Mouse (Mus musculus) hindbrain, embryonic 14.5 days (tissue): Measurements from ENCODE around the gene Numb. TPM values are rescaled to one million over a fixed set of nuclear protein-coding genes. Genes with fewer than 3 reads are reported as not detected.
A peak's percentile ranks its signal among the peaks of the same experiment; 100 is the strongest.

ENCODE experiments used
- ATAC-seq: fragments of 200-750 bp; cut with Nextera tagmentation; 2 replicates; pipeline ENCODE4 v1.8.0; 2017; ENCODE audit warnings: moderate number of reproducible peaks, mild to moderate bottlenecking, moderate TSS enrichment, moderate library complexity; ENCODE audit not compliant: low FRiP score
- DNase-seq: peaks from one replicate; pipeline ENCODE4 v3.0.0-alpha.2; 2015; ENCODE audit warnings: low spot score
- H3K27ac ChIP-seq: fragments of 300-500 bp; sonication (generic); 2 replicates; pipeline ENCODE4 v1.5.1; 2014; ENCODE audit warnings: mild to moderate bottlenecking, moderate library complexity
- H3K27me3 ChIP-seq: fragments of 300-500 bp; sonication (generic); 2 replicates; pipeline ENCODE4 v1.6.1; 2014; ENCODE audit warnings: mild to moderate bottlenecking, low read length, mixed read lengths; ENCODE audit not compliant: control insufficient read depth, insufficient read depth
- H3K36me3 ChIP-seq: fragments of 300-500 bp; sonication (generic); replicated peaks from 2 replicates; pipeline ENCODE4 v1.6.1; 2014; ENCODE audit not compliant: control insufficient read depth, insufficient read depth
- H3K4me1 ChIP-seq: fragments of 300-500 bp; sonication (generic); replicated peaks from 2 replicates; pipeline ENCODE4 v1.6.1; 2014; ENCODE audit warnings: antibody characterized with exemption, low read length, mixed read lengths; ENCODE audit not compliant: control insufficient read depth, insufficient read depth
- H3K4me2 ChIP-seq: fragments of 300-500 bp; sonication (generic); replicated peaks from 2 replicates; pipeline ENCODE4 v1.6.1; 2014; ENCODE audit warnings: mild to moderate bottlenecking, moderate library complexity
- H3K4me3 ChIP-seq: fragments of 300-500 bp; sonication (generic); replicated peaks from 2 replicates; pipeline ENCODE4 v1.5.1; 2014; ENCODE audit warnings: mild to moderate bottlenecking, low read length
- H3K9ac ChIP-seq: fragments of 300-500 bp; sonication (generic); 2 replicates; pipeline ENCODE4 v1.6.1; 2014
- H3K9me3 ChIP-seq: fragments of 300-500 bp; sonication (generic); 2 replicates; pipeline ENCODE4 v1.6.1; 2016; ENCODE audit warnings: low read length; ENCODE audit not compliant: control insufficient read depth
- WGBS: fragments of 180-500 bp; shearing (Covaris S2); extraction: QIAGEN DNeasy Blood & Tissue Kit; methylation state at CpG from one replicate; pipeline ENCODE4 v1.1.7; 2014; 5-methylcytosine and 5-hydroxymethylcytosine counted together
- polyA plus RNA-seq: library from polyadenylated mRNA; unstranded; fragments of >200 nt; fragmentation: Nextera tagmentation; extraction: Ambion mirVana; gene quantifications from 2 replicates; pipeline ENCODE4 v1.2.1, GENCODE M21; 2014

The Numb gene
- polyA plus RNA-seq, 1 experiment from 2014 or later, result 16.0 TPM

DNA sequence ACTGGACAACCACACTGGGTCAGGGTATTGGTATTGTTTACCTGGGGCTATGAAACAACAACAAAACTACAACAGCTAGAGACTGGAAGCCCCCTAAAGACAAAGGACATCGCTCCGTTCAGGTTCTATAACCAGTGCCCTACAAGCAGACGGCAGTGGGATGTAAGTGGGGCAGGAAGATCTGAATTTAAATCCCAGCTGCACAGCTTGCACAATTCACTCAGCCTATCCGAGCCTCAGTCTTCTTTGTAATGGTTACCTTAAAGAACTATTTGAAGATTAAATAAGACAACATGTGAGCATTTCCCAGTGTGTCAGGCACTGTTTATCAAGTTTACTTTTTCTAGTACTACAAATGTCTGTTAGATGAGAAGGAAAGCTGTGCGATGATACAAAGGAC, 123.4 kb downstream of the Numb start:
- Histone ChIP-seq H3K36me3 (peaks cover 64% of the 10 kb centered on the region), H3K9ac (no peak overlapping the region), H3K27me3 (no peaks in the 10 kb centered on the region), H3K4me2 (no peak overlapping the region), H3K9me3 (no peaks in the 10 kb centered on the region), H3K4me3 (no peak overlapping the region), H3K27ac (no peak overlapping the region), H3K4me1 (no peaks in the 10 kb centered on the region)
- 87% methylated on average over 5 of the region's 5 CpGs for WGBS
- DNase-seq, result no peak
- ATAC-seq, result no peak

GRCm38 (mm10) chr12:83795586-83795985, 126.1 kb downstream of the Numb start:
- H3K36me3 ChIP-seq, result peaks cover 56% of the 10 kb centered on the region
- no peak for ATAC-seq
- H3K9ac ChIP-seq, result no peak overlapping the region
- 90% methylated on average over 7 of the region's 7 CpGs for WGBS
- no peaks in the 10 kb centered on the region for H3K9me3 ChIP-seq
- no peak overlapping the region for H3K4me3 ChIP-seq
- no peaks in the 10 kb centered on the region for H3K4me1 ChIP-seq
- no peak overlapping the region for H3K27ac ChIP-seq
- no peak for DNase-seq
- H3K4me2 ChIP-seq, result no peak overlapping the region
- no peaks in the 10 kb centered on the region for H3K27me3 ChIP-seq

DNA sequence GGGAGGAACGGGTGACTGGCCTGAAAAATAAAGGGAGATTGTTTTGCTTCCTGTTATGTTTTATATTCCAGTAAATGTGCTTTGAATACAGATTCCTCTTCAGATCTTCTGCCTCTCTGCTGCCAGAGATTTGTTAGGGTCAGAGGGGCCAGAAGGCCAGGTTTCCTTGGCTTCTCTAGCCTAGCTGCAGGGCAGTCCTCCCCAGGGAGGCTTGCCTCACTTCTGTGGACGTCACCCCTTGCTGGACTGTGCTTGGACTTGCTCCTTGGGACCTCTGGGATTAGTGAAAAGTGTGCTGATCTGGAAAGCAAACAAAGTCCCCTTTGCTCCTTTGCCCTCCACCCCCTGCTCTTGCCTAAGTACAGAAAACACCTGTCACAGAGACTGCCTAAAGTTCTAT, 126.7 kb downstream of the Numb start:
- Histone ChIP-seq H3K9ac (no peak overlapping the region), H3K4me3 (no peak overlapping the region), H3K36me3 (peaks cover 50% of the 10 kb centered on the region), H3K27ac (no peak overlapping the region), H3K9me3 (no peaks in the 10 kb centered on the region), H3K4me2 (no peak overlapping the region), H3K4me1 (no peaks in the 10 kb centered on the region), H3K27me3 (no peaks in the 10 kb centered on the region)
- 60% methylated on average over 2 of the region's 2 CpGs for WGBS
- ATAC-seq (no peak), DNase-seq (no peak)

- H3K4me3 ChIP-seq, result no peak overlapping the region
- 72% methylated on average over 10 of the region's 10 CpGs for WGBS
- ATAC-seq, result no peak
- H3K9me3 ChIP-seq, result no peaks in the 10 kb centered on the region
- H3K27me3 ChIP-seq, result no peaks in the 10 kb centered on the region
- peaks cover 36% of the 10 kb centered on the region for H3K36me3 ChIP-seq
- no peaks in the 10 kb centered on the region for H3K4me1 ChIP-seq
- no peak for DNase-seq
- H3K9ac ChIP-seq, result no peak overlapping the region
- no peak overlapping the region for H3K4me2 ChIP-seq
- H3K27ac ChIP-seq, result no peak overlapping the region
These were observed 128.9 kb downstream of the Numb start for GRCm38 (mm10) chr12:83792706-83793410.

DNA sequence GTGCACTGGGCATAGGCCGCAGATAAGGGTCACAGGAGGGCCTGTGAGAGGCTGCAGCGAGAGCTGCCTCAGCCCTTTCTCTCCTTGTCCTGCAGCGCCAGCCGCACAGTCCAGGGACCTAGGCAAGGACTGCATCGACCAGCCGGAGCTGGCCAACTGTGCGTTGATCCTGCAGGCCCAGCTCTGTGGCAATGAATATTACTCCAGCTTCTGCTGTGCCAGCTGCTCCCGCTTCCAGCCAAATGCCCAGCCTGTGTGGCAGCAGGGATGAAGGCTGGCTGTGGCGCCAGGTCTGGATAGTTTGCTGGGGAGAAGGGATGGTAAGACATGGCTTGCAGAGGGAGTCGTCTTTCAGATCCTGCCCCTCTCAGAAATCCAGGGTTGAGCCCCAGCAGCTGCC, 130.0 kb downstream of the Numb start:
- H3K27ac ChIP-seq, result 0 out of 2 replicates have a peak overlapping the region, but pooled peaks have one; percentile 4
- 75% methylated on average over 9 of the region's 10 CpGs for WGBS
- H3K4me2 ChIP-seq, result no peak overlapping the region
- no peak overlapping the region for H3K4me3 ChIP-seq
- no peaks in the 10 kb centered on the region for H3K9me3 ChIP-seq
- peaks cover 31% of the 10 kb centered on the region; the same call in 1 of the 2 replicates for H3K36me3 ChIP-seq
- H3K9ac ChIP-seq, result no peak overlapping the region
- H3K4me1 ChIP-seq, result no peaks in the 10 kb centered on the region
- ATAC-seq (0 out of 2 replicates have a peak, but pooled peaks have one; percentile 27), DNase-seq (no peak)
- H3K27me3 ChIP-seq, result no peaks in the 10 kb centered on the region

DNA sequence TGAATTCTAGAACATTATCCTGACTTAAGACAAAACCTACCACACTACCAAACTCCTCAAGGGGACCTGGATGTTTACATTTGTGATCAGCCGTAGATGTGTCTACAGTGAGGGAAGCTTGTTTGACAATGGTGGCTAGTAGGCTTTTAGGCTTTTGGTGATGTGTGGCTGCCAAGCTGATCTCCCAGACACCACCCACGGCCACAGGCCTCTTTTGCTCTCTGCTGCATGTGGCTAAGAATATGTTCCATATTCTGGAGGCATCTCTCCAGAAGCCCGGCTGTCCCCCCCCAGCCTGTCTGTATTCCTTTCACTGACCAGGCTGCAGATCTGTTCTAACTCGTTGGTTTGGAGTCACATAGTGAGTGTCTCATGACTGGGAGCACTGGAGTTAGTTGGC, 131.0 kb downstream of the Numb start:
- Histone ChIP-seq H3K9ac (no peak overlapping the region), H3K9me3 (no peaks in the 10 kb centered on the region), H3K4me3 (no peak overlapping the region), H3K4me2 (no peak overlapping the region), H3K27me3 (no peaks in the 10 kb centered on the region), H3K36me3 (peaks cover 23% of the 10 kb centered on the region; the same call in 1 of the 2 replicates), H3K4me1 (no peaks in the 10 kb centered on the region), H3K27ac (no peak overlapping the region)
- WGBS, result 89% methylated on average over 4 of the region's 4 CpGs
- no peak for ATAC-seq
- DNase-seq, result no peak

DNA sequence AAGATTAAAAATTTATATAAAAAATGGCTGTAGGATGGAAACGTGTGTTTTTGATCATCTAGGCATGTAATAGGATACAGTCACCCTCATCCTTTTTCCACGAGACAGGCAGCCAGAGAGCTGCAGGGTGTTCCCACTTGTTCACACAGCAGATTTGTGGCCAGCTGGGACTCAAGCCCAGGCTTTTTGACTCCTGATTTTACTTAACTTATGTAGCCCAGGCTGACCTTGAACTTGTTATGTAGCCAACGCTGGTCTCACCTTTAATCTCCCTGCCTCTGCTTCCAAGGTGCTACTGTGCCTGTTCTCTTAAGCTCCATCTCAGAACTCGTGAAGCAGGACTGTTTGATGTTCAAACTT, 132.0 kb downstream of the Numb start:
- Histone ChIP-seq H3K27me3 (no peaks in the 10 kb centered on the region), H3K36me3 (peaks cover 15% of the 10 kb centered on the region; the same call in 1 of the 2 replicates), H3K4me1 (no peaks in the 10 kb centered on the region), H3K27ac (no peak overlapping the region), H3K4me2 (no peak overlapping the region), H3K9ac (no peak overlapping the region), H3K9me3 (no peaks in the 10 kb centered on the region), H3K4me3 (no peak overlapping the region)
- WGBS, result 60% methylated on average over 4 of the region's 4 CpGs
- ATAC-seq, result no peak
- no peak for DNase-seq

GRCm38 (mm10) chr12:83789051-83789780, 132.5 kb downstream of the Numb start:
- no peak for ATAC-seq
- 88% methylated on average over 17 of the region's 17 CpGs for WGBS

GRCm38 (mm10) chr12:83785305-83785704, 136.4 kb downstream of the Numb start:
- DNase-seq, result no peak
- Histone ChIP-seq H3K9me3 (no peaks in the 10 kb centered on the region), H3K36me3 (no peaks in the 10 kb centered on the region), H3K9ac (no peak overlapping the region), H3K4me3 (no peak overlapping the region), H3K4me1 (no peaks in the 10 kb centered on the region), H3K27me3 (no peaks in the 10 kb centered on the region), H3K27ac (no peak overlapping the region), H3K4me2 (no peak overlapping the region)
- no peak for ATAC-seq
- WGBS, result 64% methylated on average over 4 of the region's 4 CpGs

More at GRCm38 (mm10) chr12:83789051-83789780, 132.5 kb downstream of the Numb start:
- H3K4me2 ChIP-seq, result no peak overlapping the region
- no peaks in the 10 kb centered on the region for H3K4me1 ChIP-seq
- H3K4me3 ChIP-seq, result no peak overlapping the region
- H3K36me3 ChIP-seq, result peaks cover 11% of the 10 kb centered on the region; the same call in 1 of the 2 replicates
- no peaks in the 10 kb centered on the region for H3K9me3 ChIP-seq
- H3K27ac ChIP-seq, result no peak overlapping the region
- DNase-seq, result no peak
- H3K9ac ChIP-seq, result no peak overlapping the region
- no peaks in the 10 kb centered on the region for H3K27me3 ChIP-seq
